Mouse (Mus musculus): ENCODE measurements around the gene Rasgrp2. TPM values are rescaled to one million over a fixed set of nuclear protein-coding genes. Genes with fewer than 3 reads are reported as not detected.
A peak's percentile ranks its signal among the peaks of the same experiment; 100 is the strongest.

The Rasgrp2 gene
- polyA plus RNA-seq, 1 experiment from 2014 or later, result 38.5 TPM

- Histone ChIP-seq H3K9ac (ENCODE audit: low read depth, low read length) (peak within 1 kb of the TSS; percentile 96), H3K36me3 (ENCODE audit: control insufficient read depth, insufficient read depth) (peaks cover 28% of the 10 kb centered on the region), H3K27ac (ENCODE audit: low read depth, low read length) (peak within 1 kb of the TSS; percentile 99), H3K4me1 (replicated peaks; ENCODE audit: control insufficient read depth, insufficient read depth, low read length) (peaks cover 3% of the 10 kb centered on the region; the same call in 1 of the 2 replicates), H3K4me3 (ENCODE audit: low read depth, low read length) (peak within 1 kb of the TSS; percentile 88), H3K4me2 (replicated peaks; ENCODE audit: low read depth) (peak within 1 kb of the TSS; percentile 74), H3K27me3 (replicated peaks; ENCODE audit: control insufficient read depth, insufficient read depth, low read length) (no peaks in the 10 kb centered on the region), H3K9me3 (ENCODE audit: control insufficient read depth) (no peaks in the 10 kb centered on the region)
- peak; percentile 96 for ATAC-seq
- WGBS, result under 1% methylated on average over 81 of the region's 85 CpGs
- no peak; the same call in 1 of the 2 replicates for TF ChIP-seq CTCF (IDR thresholded peaks at IDR 0.05; ENCODE audit: low read depth)
Measured at GRCm38 (mm10) chr19:6363411-6364240, 35.5 kb upstream of the Rasgrp2 start, which contains the start of gene Sf1. Sf1 (plus strand) TSS chr19:6363690.

GRCm38 (mm10) chr19:6364317-6364725 is 34.8 kb upstream of the Rasgrp2 start:
- 0 out of 2 replicates have a peak, but pooled peaks have one; percentile 3 for ATAC-seq
- peaks cover 33% of the 10 kb centered on the region for H3K36me3 ChIP-seq (ENCODE audit: control insufficient read depth, insufficient read depth)
- no peak; the same call in 1 of the 2 replicates for TF ChIP-seq CTCF (IDR thresholded peaks at IDR 0.05; ENCODE audit: low read depth)
- H3K27ac ChIP-seq (ENCODE audit: low read depth, low read length), result peak overlapping the region; percentile 99
- no peaks in the 10 kb centered on the region for H3K27me3 ChIP-seq (replicated peaks; ENCODE audit: control insufficient read depth, insufficient read depth, low read length)
- peak overlapping the region; percentile 96 for H3K9ac ChIP-seq (ENCODE audit: low read depth, low read length)
- peak overlapping the region; percentile 88 for H3K4me3 ChIP-seq (ENCODE audit: low read depth, low read length)
- H3K4me2 ChIP-seq (replicated peaks; ENCODE audit: low read depth), result peak overlapping the region; percentile 74
- H3K4me1 ChIP-seq (replicated peaks; ENCODE audit: control insufficient read depth, insufficient read depth, low read length), result peaks cover 3% of the 10 kb centered on the region; the same call in 1 of the 2 replicates
- under 1% methylated on average over 47 of the region's 55 CpGs for WGBS
- H3K9me3 ChIP-seq (ENCODE audit: control insufficient read depth), result no peaks in the 10 kb centered on the region

GRCm38 (mm10) chr19:6364842-6365241 is 34.3 kb upstream of the Rasgrp2 start:
- Histone ChIP-seq H3K4me3 (ENCODE audit: low read depth, low read length) (peak overlapping the region; percentile 88), H3K9ac (ENCODE audit: low read depth, low read length) (peak overlapping the region; percentile 96), H3K27me3 (replicated peaks; ENCODE audit: control insufficient read depth, insufficient read depth, low read length) (no peaks in the 10 kb centered on the region), H3K4me2 (replicated peaks; ENCODE audit: low read depth) (peak overlapping the region; percentile 74), H3K9me3 (ENCODE audit: control insufficient read depth) (no peaks in the 10 kb centered on the region), H3K27ac (ENCODE audit: low read depth, low read length) (no peak overlapping the region), H3K4me1 (replicated peaks; ENCODE audit: control insufficient read depth, insufficient read depth, low read length) (peaks cover 3% of the 10 kb centered on the region; the same call in 1 of the 2 replicates), H3K36me3 (ENCODE audit: control insufficient read depth, insufficient read depth) (peaks cover 38% of the 10 kb centered on the region)
- WGBS, result 2% methylated on average over 2 of the region's 2 CpGs
- TF ChIP-seq CTCF (IDR thresholded peaks at IDR 0.05; ENCODE audit: low read depth), result no peak
- ATAC-seq, result no peak

- peaks cover 89% of the 10 kb centered on the region for H3K36me3 ChIP-seq (ENCODE audit: control insufficient read depth, insufficient read depth)
- 85% methylated on average over 2 of the region's 2 CpGs for WGBS
Measured at GRCm38 (mm10) chr19:6370175-6370574, 29.0 kb upstream of the Rasgrp2 start.

DNA sequence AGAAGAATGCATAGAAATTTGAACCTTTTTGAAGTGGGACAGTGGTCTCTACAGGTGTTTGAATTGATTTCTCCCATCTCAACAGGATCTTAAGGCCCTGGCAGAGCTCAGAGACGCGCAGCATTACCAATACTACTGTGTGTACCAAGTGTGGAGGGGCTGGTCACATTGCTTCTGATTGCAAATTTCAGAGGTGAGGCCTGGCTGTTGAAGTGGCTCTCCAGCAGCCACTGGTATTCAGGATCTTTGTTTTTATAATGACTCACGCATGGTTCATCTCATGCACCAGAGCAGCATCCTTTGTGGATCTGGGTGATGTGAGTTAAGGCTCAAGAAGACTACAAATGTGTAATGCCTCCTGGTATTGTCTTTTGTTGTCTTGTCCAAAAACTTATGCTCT is 26.7 kb upstream of the Rasgrp2 start:
- H3K27ac ChIP-seq (ENCODE audit: low read depth, low read length), result no peak overlapping the region
- no peaks in the 10 kb centered on the region for H3K9me3 ChIP-seq (ENCODE audit: control insufficient read depth)
- no peak overlapping the region for H3K4me2 ChIP-seq (replicated peaks; ENCODE audit: low read depth)
- 97% methylated on average over 3 of the region's 3 CpGs for WGBS
- ATAC-seq, result no peak
- TF ChIP-seq CTCF (IDR thresholded peaks at IDR 0.05; ENCODE audit: low read depth), result no peak
- no peak overlapping the region for H3K4me3 ChIP-seq (ENCODE audit: low read depth, low read length)
- H3K36me3 ChIP-seq (ENCODE audit: control insufficient read depth, insufficient read depth), result peaks cover 94% of the 10 kb centered on the region
- no peak overlapping the region for H3K9ac ChIP-seq (ENCODE audit: low read depth, low read length)
- no peaks in the 10 kb centered on the region for H3K27me3 ChIP-seq (replicated peaks; ENCODE audit: control insufficient read depth, insufficient read depth, low read length)
- no peaks in the 10 kb centered on the region for H3K4me1 ChIP-seq (replicated peaks; ENCODE audit: control insufficient read depth, insufficient read depth, low read length)

More at GRCm38 (mm10) chr19:6370175-6370574, 29.0 kb upstream of the Rasgrp2 start:
- no peak for TF ChIP-seq CTCF (IDR thresholded peaks at IDR 0.05; ENCODE audit: low read depth)
- no peak overlapping the region for H3K4me2 ChIP-seq (replicated peaks; ENCODE audit: low read depth)
- H3K27ac ChIP-seq (ENCODE audit: low read depth, low read length), result no peak overlapping the region
- ATAC-seq, result no peak
- H3K4me3 ChIP-seq (ENCODE audit: low read depth, low read length), result no peak overlapping the region
- H3K9ac ChIP-seq (ENCODE audit: low read depth, low read length), result no peak overlapping the region
- H3K27me3 ChIP-seq (replicated peaks; ENCODE audit: control insufficient read depth, insufficient read depth, low read length), result no peaks in the 10 kb centered on the region
- H3K9me3 ChIP-seq (ENCODE audit: control insufficient read depth), result no peaks in the 10 kb centered on the region
- H3K4me1 ChIP-seq (replicated peaks; ENCODE audit: control insufficient read depth, insufficient read depth, low read length), result no peaks in the 10 kb centered on the region

DNA sequence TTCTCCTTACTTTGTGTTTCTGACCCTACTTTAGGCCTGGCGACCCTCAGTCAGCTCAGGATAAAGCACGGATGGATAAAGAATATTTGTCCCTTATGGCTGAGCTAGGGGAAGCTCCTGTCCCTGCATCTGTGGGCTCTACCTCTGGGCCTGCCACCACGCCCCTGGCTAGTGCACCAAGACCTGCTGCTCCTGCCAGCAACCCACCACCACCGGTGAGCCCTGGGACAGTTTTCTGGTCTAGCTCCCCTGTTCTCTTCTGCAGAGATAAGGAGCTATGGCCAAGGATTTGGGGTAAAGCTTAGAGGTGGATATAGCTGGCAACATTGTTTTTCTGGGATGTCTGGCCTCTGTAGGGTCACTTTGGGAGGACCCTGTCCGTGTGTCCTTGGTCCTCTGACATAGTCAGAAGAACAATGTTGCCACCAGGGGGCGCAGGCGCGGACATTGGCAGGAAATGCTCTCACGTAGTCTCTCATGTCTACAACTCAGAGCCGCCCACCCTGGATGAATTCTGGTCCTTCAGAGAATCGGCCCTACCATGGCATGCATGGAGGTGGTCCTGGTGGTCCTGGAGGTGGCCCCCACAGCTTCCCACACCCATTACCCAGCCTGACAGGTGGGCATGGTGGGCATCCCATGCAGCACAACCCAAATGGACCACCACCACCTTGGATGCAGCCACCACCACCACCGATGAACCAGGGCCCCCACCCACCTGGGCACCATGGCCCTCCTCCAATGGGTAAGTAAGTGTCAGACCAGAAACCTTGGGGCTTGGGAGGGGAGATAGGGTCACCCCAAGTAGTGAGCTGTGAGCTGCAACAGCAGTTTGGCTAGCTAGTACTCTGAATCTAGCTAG is 25.4 kb upstream of the Rasgrp2 start:
- H3K9ac ChIP-seq (ENCODE audit: low read depth, low read length), result no peak overlapping the region
- no peaks in the 10 kb centered on the region for H3K27me3 ChIP-seq (replicated peaks; ENCODE audit: control insufficient read depth, insufficient read depth, low read length)
- no peak overlapping the region for H3K27ac ChIP-seq (ENCODE audit: low read depth, low read length)
- H3K4me2 ChIP-seq (replicated peaks; ENCODE audit: low read depth), result no peak overlapping the region
- no peak overlapping the region for H3K4me3 ChIP-seq (ENCODE audit: low read depth, low read length)
- 64% methylated on average over 12 of the region's 12 CpGs for WGBS
- peaks cover 95% of the 10 kb centered on the region for H3K36me3 ChIP-seq (ENCODE audit: control insufficient read depth, insufficient read depth)
- TF ChIP-seq CTCF (IDR thresholded peaks at IDR 0.05; ENCODE audit: low read depth), result peak; percentile 86
- no peaks in the 10 kb centered on the region for H3K9me3 ChIP-seq (ENCODE audit: control insufficient read depth)
- H3K4me1 ChIP-seq (replicated peaks; ENCODE audit: control insufficient read depth, insufficient read depth, low read length), result no peaks in the 10 kb centered on the region
- ATAC-seq, result peak; percentile 26
